Mouse (Mus musculus) kidney, embryonic 15.5 days (tissue): ENCODE measurements at regions not wholly inside any gene's neighbourhood (a gene's known extent, or its start where the extent isn't known, plus 50 kb on each side); places are given as distances from the start of the nearest gene placed in this dataset.

Source experiments
- ATAC-seq: fragments of 200-750 bp; cut with Nextera tagmentation; replicated peaks from 2 replicates; pipeline ENCODE4 v1.8.0; 2017; ENCODE audit warnings: moderate TSS enrichment; ENCODE audit not compliant: low FRiP score
- H3K27ac ChIP-seq: fragments of 300-500 bp; sonication (generic); 2 replicates; pipeline ENCODE4 v1.5.1; 2015; ENCODE audit warnings: mild to moderate bottlenecking, inconsistent platforms
- H3K27me3 ChIP-seq: fragments of 300-500 bp; sonication (generic); 2 replicates; pipeline ENCODE4 v1.6.1; 2015; ENCODE audit warnings: inconsistent platforms
- H3K36me3 ChIP-seq: fragments of 300-500 bp; sonication (generic); 2 replicates; pipeline ENCODE4 v1.6.1; 2015; ENCODE audit warnings: inconsistent platforms
- H3K4me1 ChIP-seq: fragments of 300-500 bp; sonication (generic); 2 replicates; pipeline ENCODE4 v1.6.1; 2015; ENCODE audit warnings: inconsistent platforms
- H3K4me2 ChIP-seq: fragments of 300-500 bp; sonication (generic); 2 replicates; pipeline ENCODE4 v1.6.1; 2015; ENCODE audit warnings: moderate library complexity, mild to moderate bottlenecking, inconsistent platforms
- H3K4me3 ChIP-seq: fragments of 300-500 bp; sonication (generic); replicated peaks from 2 replicates; pipeline ENCODE4 v1.5.1; 2015; ENCODE audit warnings: mild to moderate bottlenecking, inconsistent platforms
- H3K9ac ChIP-seq: fragments of 300-500 bp; sonication (generic); 2 replicates; pipeline ENCODE4 v1.6.1; 2015; ENCODE audit warnings: mild to moderate bottlenecking, inconsistent platforms
- H3K9me3 ChIP-seq: fragments of 300-500 bp; sonication (generic); replicated peaks from 2 replicates; pipeline ENCODE4 v1.6.1; 2016; ENCODE audit warnings: inconsistent platforms
- WGBS: fragments of 180-500 bp; shearing (Covaris S2); methylation state at CpG from one replicate; pipeline ENCODE4 v1.1.7; 2015; ENCODE audit warnings: mixed read lengths; 5-methylcytosine and 5-hydroxymethylcytosine counted together

- no peaks in the 10 kb centered on the region for H3K9me3 ChIP-seq
- no peak overlapping the region for H3K4me3 ChIP-seq
- H3K36me3 ChIP-seq: no peaks in the 10 kb centered on the region
- no peak overlapping the region for H3K27ac ChIP-seq
- H3K4me2 ChIP-seq: no peak overlapping the region
- H3K27me3 ChIP-seq: no peaks in the 10 kb centered on the region
- no peak overlapping the region for H3K9ac ChIP-seq
- no peak for ATAC-seq
- no peaks in the 10 kb centered on the region for H3K4me1 ChIP-seq
These were observed 374.4 kb downstream of the Plk2 start for GRCm38 (mm10) chr13:110769210-110769609.

- Histone ChIP-seq H3K4me2 (no peak overlapping the region), H3K27me3 (no peaks in the 10 kb centered on the region), H3K9ac (no peak overlapping the region), H3K36me3 (no peaks in the 10 kb centered on the region), H3K9me3 (no peaks in the 10 kb centered on the region), H3K4me1 (no peaks in the 10 kb centered on the region), H3K27ac (no peak overlapping the region), H3K4me3 (no peak overlapping the region)
- ATAC-seq: no peak
These were observed 380.4 kb downstream of the Plk2 start for GRCm38 (mm10) chr13:110775251-110775650.

- ATAC-seq: no peak
- Histone ChIP-seq H3K27me3 (no peaks in the 10 kb centered on the region), H3K36me3 (no peaks in the 10 kb centered on the region), H3K4me3 (no peak overlapping the region), H3K4me2 (no peak overlapping the region), H3K9me3 (no peaks in the 10 kb centered on the region), H3K4me1 (no peaks in the 10 kb centered on the region), H3K27ac (no peak overlapping the region), H3K9ac (no peak overlapping the region)
- 60% methylated on average over 12 of the region's 12 CpGs for WGBS
These were observed 389.4 kb downstream of the Plk2 start for GRCm38 (mm10) chr13:110784162-110784785.

- Histone ChIP-seq H3K27me3 (no peaks in the 10 kb centered on the region), H3K4me1 (no peaks in the 10 kb centered on the region), H3K9ac (no peak overlapping the region), H3K9me3 (no peaks in the 10 kb centered on the region), H3K4me3 (no peak overlapping the region), H3K36me3 (no peaks in the 10 kb centered on the region), H3K4me2 (no peak overlapping the region), H3K27ac (no peak overlapping the region)
- 51% methylated on average over 5 of the region's 5 CpGs for WGBS
- ATAC-seq: no peak
These were observed 390.0 kb downstream of the Plk2 start for GRCm38 (mm10) chr13:110784822-110785221.

- Histone ChIP-seq H3K4me1 (no peaks in the 10 kb centered on the region), H3K4me3 (no peak overlapping the region), H3K9ac (no peak overlapping the region), H3K27ac (no peak overlapping the region), H3K36me3 (no peaks in the 10 kb centered on the region), H3K27me3 (no peaks in the 10 kb centered on the region), H3K9me3 (no peaks in the 10 kb centered on the region), H3K4me2 (no peak overlapping the region)
- ATAC-seq: no peak
- 56% methylated on average over 7 of the region's 7 CpGs for WGBS
These were observed 403.5 kb downstream of the Plk2 start for GRCm38 (mm10) chr13:110798313-110798712.

- no peak overlapping the region for H3K4me2 ChIP-seq
- H3K27me3 ChIP-seq: no peaks in the 10 kb centered on the region
- H3K36me3 ChIP-seq: no peaks in the 10 kb centered on the region
- H3K4me3 ChIP-seq: no peak overlapping the region
- no peak overlapping the region for H3K27ac ChIP-seq
- no peaks in the 10 kb centered on the region for H3K9me3 ChIP-seq
- no peak for ATAC-seq
- H3K9ac ChIP-seq: no peak overlapping the region
- no peaks in the 10 kb centered on the region for H3K4me1 ChIP-seq
- 82% methylated on average over 6 of the region's 6 CpGs for WGBS
These were observed 408.0 kb downstream of the Plk2 start for GRCm38 (mm10) chr13:110802841-110803240.

GRCm38 (mm10) chr13:110812401-110812800 is 417.6 kb downstream of the Plk2 start:
- no peak for ATAC-seq
- Histone ChIP-seq H3K9me3 (no peaks in the 10 kb centered on the region), H3K9ac (no peak overlapping the region), H3K36me3 (no peaks in the 10 kb centered on the region), H3K27ac (no peak overlapping the region), H3K27me3 (no peaks in the 10 kb centered on the region), H3K4me3 (no peak overlapping the region), H3K4me2 (no peak overlapping the region), H3K4me1 (no peaks in the 10 kb centered on the region)
- 71% methylated on average over 6 of the region's 6 CpGs for WGBS

GRCm38 (mm10) chr13:110814066-110814465 is 419.2 kb downstream of the Plk2 start:
- Histone ChIP-seq H3K27me3 (no peaks in the 10 kb centered on the region), H3K9me3 (no peaks in the 10 kb centered on the region), H3K4me2 (no peak overlapping the region), H3K9ac (no peak overlapping the region), H3K27ac (no peak overlapping the region), H3K4me1 (no peaks in the 10 kb centered on the region), H3K36me3 (no peaks in the 10 kb centered on the region), H3K4me3 (no peak overlapping the region)
- no peak for ATAC-seq
- 88% methylated on average over 1 of the region's 1 CpGs for WGBS

GRCm38 (mm10) chr13:110819301-110819862 is 424.5 kb downstream of the Plk2 start:
- no peaks in the 10 kb centered on the region for H3K27me3 ChIP-seq

GRCm38 (mm10) chr13:110824878-110825277 is 429.9 kb upstream of the Actbl2 start:
- no peak overlapping the region for H3K4me3 ChIP-seq
- 86% methylated on average over 9 of the region's 9 CpGs for WGBS
- ATAC-seq: no peak
- H3K9me3 ChIP-seq: no peaks in the 10 kb centered on the region
- H3K4me2 ChIP-seq: no peak overlapping the region
- no peaks in the 10 kb centered on the region for H3K36me3 ChIP-seq
- no peaks in the 10 kb centered on the region for H3K27me3 ChIP-seq
- no peak overlapping the region for H3K27ac ChIP-seq
- no peak overlapping the region for H3K9ac ChIP-seq
- H3K4me1 ChIP-seq: no peaks in the 10 kb centered on the region

More at GRCm38 (mm10) chr13:110819301-110819862, 424.5 kb downstream of the Plk2 start:
- H3K4me3 ChIP-seq: no peak overlapping the region
- H3K4me1 ChIP-seq: no peaks in the 10 kb centered on the region
- H3K4me2 ChIP-seq: no peak overlapping the region
- H3K27ac ChIP-seq: no peak overlapping the region
- no peak for ATAC-seq
- H3K9ac ChIP-seq: no peak overlapping the region
- H3K36me3 ChIP-seq: no peaks in the 10 kb centered on the region
- 51% methylated on average over 2 of the region's 2 CpGs for WGBS
- H3K9me3 ChIP-seq: no peaks in the 10 kb centered on the region

GRCm38 (mm10) chr13:110832442-110832841 is 422.4 kb upstream of the Actbl2 start:
- 72% methylated on average over 5 of the region's 5 CpGs for WGBS

GRCm38 (mm10) chr13:110836936-110837335 is 417.9 kb upstream of the Actbl2 start:
- no peak for ATAC-seq
- H3K27me3 ChIP-seq: no peaks in the 10 kb centered on the region
- no peak overlapping the region for H3K27ac ChIP-seq
- no peaks in the 10 kb centered on the region for H3K4me1 ChIP-seq
- H3K4me3 ChIP-seq: no peak overlapping the region
- no peaks in the 10 kb centered on the region for H3K36me3 ChIP-seq
- H3K9me3 ChIP-seq: no peaks in the 10 kb centered on the region
- no peak overlapping the region for H3K9ac ChIP-seq
- H3K4me2 ChIP-seq: no peak overlapping the region
- WGBS: 32% methylated on average over 7 of the region's 7 CpGs

More at GRCm38 (mm10) chr13:110832442-110832841, 422.4 kb upstream of the Actbl2 start:
- Histone ChIP-seq H3K36me3 (no peaks in the 10 kb centered on the region), H3K27me3 (no peaks in the 10 kb centered on the region), H3K9ac (no peak overlapping the region), H3K4me3 (no peak overlapping the region), H3K4me2 (no peak overlapping the region), H3K9me3 (no peaks in the 10 kb centered on the region), H3K4me1 (no peaks in the 10 kb centered on the region), H3K27ac (no peak overlapping the region)
- no peak for ATAC-seq

GRCm38 (mm10) chr13:110841949-110842348 is 412.9 kb upstream of the Actbl2 start:
- WGBS: 93% methylated on average over 7 of the region's 7 CpGs

More at GRCm38 (mm10) chr13:110841949-110842348, 412.9 kb upstream of the Actbl2 start:
- no peaks in the 10 kb centered on the region for H3K27me3 ChIP-seq
- no peak overlapping the region for H3K4me3 ChIP-seq
- H3K9me3 ChIP-seq: no peaks in the 10 kb centered on the region
- H3K4me1 ChIP-seq: no peaks in the 10 kb centered on the region
- no peak overlapping the region for H3K4me2 ChIP-seq
- H3K36me3 ChIP-seq: no peaks in the 10 kb centered on the region
- no peak overlapping the region for H3K9ac ChIP-seq
- no peak for ATAC-seq
- H3K27ac ChIP-seq: no peak overlapping the region
